Comparison of ENCODE assay signal across 10 mouse cellular contexts in the genomic region with DNA sequence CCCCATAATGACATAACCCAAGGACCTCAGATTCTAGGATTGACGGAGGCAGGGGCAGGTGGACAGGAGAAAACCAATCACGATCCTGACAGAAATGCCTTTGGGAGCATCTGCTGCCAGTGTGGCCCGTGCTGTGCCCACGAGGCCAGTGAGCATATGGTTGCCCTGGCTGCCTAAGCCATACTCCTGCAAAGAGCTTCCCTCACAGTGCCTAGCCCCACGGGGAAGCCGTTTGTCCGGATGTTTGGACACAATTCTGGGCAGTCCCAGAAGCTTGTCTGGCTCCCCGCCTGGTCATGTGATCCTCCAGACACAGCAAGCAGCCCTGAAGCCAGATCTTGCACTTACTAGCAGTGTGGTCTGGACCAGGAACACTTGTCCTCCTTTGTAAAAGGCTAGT. TPM values are rescaled to one million over a fixed set of nuclear protein-coding genes. Genes with fewer than 3 reads are reported as not detected.
A peak's percentile ranks its signal among the peaks of the same experiment; 100 is the strongest.
DNase-seq lines count a peak whose midpoint lies in the region; ATAC-seq and TF ChIP-seq lines count a peak whose summit lies in the region.
"Had no signal": no experiment of that assay in that cellular context is flagged by ENCODE, and none has a peak within 500 bp of the region (broad histone marks: within the 10 kb centered on the region; RNA-seq: fewer than 3 reads in every experiment).

No protein-coding gene starts in this region.

- H3K27ac ChIP-seq in kidney, adult 2 months (ENCODE audit: insufficient read depth, low read depth, low read length), result no peak overlapping the region
- H3K27ac ChIP-seq in kidney, embryonic 14.5 days (ENCODE audit: low read depth, low read length), result no peak overlapping the region
- peak overlapping the region; percentile 89 for H3K27ac ChIP-seq in cerebellum, adult 2 months (ENCODE audit: insufficient read depth, low read length)
- no peak overlapping the region for H3K27ac ChIP-seq in liver, postnatal 0 days (ENCODE audit: low read depth)

- peak; percentile 36 for DNase-seq in kidney, adult 2 months
- DNase-seq in adrenal gland, postnatal 36 days, result peak; percentile 21 to 51
- DNase-seq in cerebellum, adult 2 months, result peak; percentile 98 to 99
- peak; percentile 41 for DNase-seq in lung, adult 2 months
- DNase-seq in layer of hippocampus, adult 9-11 months, result no peak
- DNase-seq in liver, postnatal 0 days, result no peak
- no peak for DNase-seq in urinary bladder, adult 2 months (ENCODE audit: low spot score)

- H3K4me1 ChIP-seq in kidney, adult 2 months (ENCODE audit: control insufficient read depth, insufficient read depth, low read length), result no peaks in the 10 kb centered on the region
- H3K4me1 ChIP-seq in kidney, embryonic 14.5 days (ENCODE audit: control insufficient read depth, insufficient read depth, low read length), result 0 out of 2 replicates have a peak, but pooled peaks cover 4% of the 10 kb centered on the region
- H3K4me1 ChIP-seq in cerebellum, adult 2 months (ENCODE audit: control insufficient read depth, insufficient read depth, low read length), result peaks cover 55% of the 10 kb centered on the region
- H3K4me1 ChIP-seq in lung, adult 2 months (ENCODE audit: control insufficient read depth, insufficient read depth, low read length), result peaks cover 8% of the 10 kb centered on the region
- H3K4me1 ChIP-seq in liver, postnatal 0 days (ENCODE audit: insufficient read depth), result peaks cover 6% of the 10 kb centered on the region; the same call in 1 of the 2 replicates

- no peaks in the 10 kb centered on the region for H3K9me3 ChIP-seq in kidney, embryonic 14.5 days (ENCODE audit: control insufficient read depth, low read length)
- H3K9me3 ChIP-seq in liver, postnatal 0 days (ENCODE audit: low read length), result no peaks in the 10 kb centered on the region

- no peak overlapping the region for H3K9ac ChIP-seq in kidney, embryonic 14.5 days (ENCODE audit: low read depth, low read length)
- no peak overlapping the region for H3K9ac ChIP-seq in liver, postnatal 0 days (replicated peaks)

- no peak for TF ChIP-seq EP300 in liver, postnatal 0 days (IDR thresholded peaks at IDR 0.05; ENCODE audit: low read depth)

- TF ChIP-seq CTCF in kidney, adult 2 months (conservative IDR thresholded peaks at IDR 0.05; ENCODE audit: insufficient read depth, insufficient read length, low read depth, low read length), result no peak
- TF ChIP-seq CTCF in cerebellum, adult 2 months (IDR thresholded peaks at IDR 0.05; ENCODE audit: borderline replicate concordance, insufficient read depth, low read depth, low read length), result no peak
- TF ChIP-seq CTCF in lung, adult 2 months (IDR thresholded peaks at IDR 0.05; ENCODE audit: insufficient read depth, low read length), result no peak
- TF ChIP-seq CTCF in liver, postnatal 0 days (IDR thresholded peaks at IDR 0.05; ENCODE audit: low read depth), result no peak

- no peak overlapping the region for H3K4me3 ChIP-seq in kidney, adult 2 months (ENCODE audit: insufficient read depth, low read depth, low read length)
- H3K4me3 ChIP-seq in kidney, embryonic 14.5 days (ENCODE audit: low read length), result no peak overlapping the region
- no peak overlapping the region for H3K4me3 ChIP-seq in cerebellum, adult 2 months (replicated peaks; ENCODE audit: insufficient read depth, low read depth, low read length)
- H3K4me3 ChIP-seq in lung, adult 2 months (replicated peaks; ENCODE audit: extremely low read depth, low read depth, low read length), result no peak overlapping the region
- H3K4me3 ChIP-seq in liver, postnatal 0 days (ENCODE audit: low read depth, low read length), result no peak overlapping the region

- TF ChIP-seq POLR2A in kidney, adult 2 months (IDR thresholded peaks at IDR 0.05; ENCODE audit: low read depth, low read length), result no peak
- peak; percentile 54; the same call in 1 of the 2 replicates for TF ChIP-seq POLR2A in cerebellum, adult 2 months (IDR thresholded peaks at IDR 0.05; ENCODE audit: borderline replicate concordance, insufficient read depth, low read length)
- peak; percentile 64; the same call in 1 of the 2 replicates for TF ChIP-seq POLR2A in lung, adult 2 months (IDR thresholded peaks at IDR 0.05; ENCODE audit: borderline replicate concordance, extremely low read depth, low read depth, low read length)

- ATAC-seq in kidney, embryonic 14.5 days (ENCODE audit: low FRiP score, low TSS enrichment), result no peak
- ATAC-seq in liver, postnatal 0 days, result no peak
- ATAC-seq: inflammation-experienced regulatory T-cells, adult 6 months had no signal

- WGBS in kidney, adult 2 months, result 77% methylated on average over 8 of the region's 8 CpGs
- 82% methylated on average over 8 of the region's 8 CpGs for WGBS in kidney, embryonic 14.5 days
- WGBS in cerebellum, adult 2 months, result 4% methylated on average over 8 of the region's 8 CpGs
- WGBS in lung, adult 2 months, result 41% methylated on average over 8 of the region's 8 CpGs
- WGBS in liver, postnatal 0 days (ENCODE audit: insufficient replicate concordance), result 75% methylated on average over 8 of the region's 8 CpGs

- H3K27me3 ChIP-seq in kidney, adult 2 months (replicated peaks; ENCODE audit: control insufficient read depth, insufficient read depth, low read length), result no peaks in the 10 kb centered on the region
- H3K27me3 ChIP-seq in kidney, embryonic 14.5 days (ENCODE audit: control insufficient read depth, insufficient read depth, low read length), result no peaks in the 10 kb centered on the region
- H3K27me3 ChIP-seq in cerebellum, adult 2 months (ENCODE audit: control insufficient read depth, insufficient read depth, low read length), result no peaks in the 10 kb centered on the region
- H3K27me3 ChIP-seq in liver, postnatal 0 days (ENCODE audit: insufficient read depth, low read length), result no peaks in the 10 kb centered on the region

- H3K36me3 ChIP-seq in kidney, adult 2 months (ENCODE audit: control insufficient read depth, insufficient read depth, low read length), result no peaks in the 10 kb centered on the region
- no peaks in the 10 kb centered on the region for H3K36me3 ChIP-seq in kidney, embryonic 14.5 days (ENCODE audit: control insufficient read depth, insufficient read depth, low read length)
- H3K36me3 ChIP-seq in liver, postnatal 0 days (replicated peaks; ENCODE audit: insufficient read depth, low read length), result no peaks in the 10 kb centered on the region

- H3K4me2 ChIP-seq in kidney, embryonic 14.5 days (replicated peaks; ENCODE audit: low read depth, low read length), result no peak overlapping the region
- no peak overlapping the region for H3K4me2 ChIP-seq in liver, postnatal 0 days (ENCODE audit: low read depth, low read length)

RNA-seq across cellular contexts. Expression of a gene that starts 24.8 kb away (rescaled TPM):
- polyA plus RNA-seq in kidney, adult 2 months (2012; rRNA removed), result 0.08 and 0.10 TPM in 2 replicates
- 0.40 and 0.53 TPM in 2 replicates for polyA plus RNA-seq in kidney, embryonic 14.5 days (2014; fragmentation: Nextera tagmentation; extraction: Ambion mirVana)
- 1 to 10 TPM; 2.1 to 8.3 TPM for total RNA-seq in adrenal gland, postnatal 36 days (2021)
- 200 and 249 TPM in 2 replicates for polyA plus RNA-seq in cerebellum, adult 2 months (2012; rRNA removed)
- 8.7 and 11.8 TPM in 2 replicates for polyA plus RNA-seq in lung, adult 2 months (2012; rRNA removed)
- 0.04 TPM in 1 of 2 replicates, not detected in the other for polyA plus RNA-seq in liver, postnatal 0 days (2015; fragmentation: Nextera tagmentation; extraction: Ambion mirVana)
- 1.8 and 2.3 TPM in 2 replicates for polyA plus RNA-seq in urinary bladder, adult 2 months (2012; rRNA removed)
- total RNA-seq: MEL had no signal
- polyA plus RNA-seq: inflammation-experienced regulatory T-cells, adult 6 months had no signal

RNA-seq across cellular contexts. Expression of a gene that starts 31.6 kb away (rescaled TPM):
- polyA plus RNA-seq in kidney, adult 2 months (2012; rRNA removed), result 14.1 TPM in 2 replicates
- polyA plus RNA-seq in kidney, embryonic 14.5 days (2014; fragmentation: Nextera tagmentation; extraction: Ambion mirVana), result 14.6 and 18.4 TPM in 2 replicates
- total RNA-seq in adrenal gland, postnatal 36 days (2021), result 10 to 100 TPM; 16.6 to 17.3 TPM
- 15.4 and 16.4 TPM in 2 replicates for polyA plus RNA-seq in cerebellum, adult 2 months (2012; rRNA removed)
- polyA plus RNA-seq in lung, adult 2 months (2012; rRNA removed), result 16.0 and 21.9 TPM in 2 replicates
- polyA plus RNA-seq in liver, postnatal 0 days (2015; fragmentation: Nextera tagmentation; extraction: Ambion mirVana), result 5.2 and 6.4 TPM in 2 replicates
- 15.7 and 17.7 TPM in 2 replicates for polyA plus RNA-seq in urinary bladder, adult 2 months (2012; rRNA removed)

Comparison
In these comparisons a context has a peak if more than half of its experiments do, and no peak if none do; other contexts are left out.
1. DNase-seq: peak in kidney, adult 2 months (single experiment), adrenal gland, postnatal 36 days (2 of 2), cerebellum, adult 2 months (2 of 2) and lung, adult 2 months (single experiment); none in layer of hippocampus, adult 9-11 months (single experiment), liver, postnatal 0 days (single experiment) and urinary bladder, adult 2 months (single experiment).
2. RNA of a gene that starts 24.8 kb away (polyA plus RNA-seq): 200 to 249 TPM in cerebellum, adult 2 months; 8.7 to 11.8 TPM in lung, adult 2 months, 1.8 to 2.3 TPM in urinary bladder, adult 2 months, 0.40 to 0.53 TPM in kidney, embryonic 14.5 days, 0.08 to 0.10 TPM in kidney, adult 2 months and 0.04 TPM in liver, postnatal 0 days; every median in the first group is over 10 times any median in the second.